Mouse (Mus musculus) bone marrow, adult 2 months (tissue): ENCODE results near the gene Plcl2.

Source experiments
- CTCF ChIP-seq: fragments of 200-500 bp; IDR thresholded peaks from 2 replicates; pipeline ENCODE4 v1.5.1; 2011; ENCODE audit warnings: low read length, control low read depth; ENCODE audit not compliant: control insufficient read depth, insufficient read depth
- POLR2A ChIP-seq: fragments of 200-500 bp; IDR thresholded peaks from 2 replicates; pipeline ENCODE4 v1.6.1; 2011; ENCODE audit warnings: low read depth, mild to moderate bottlenecking, control low read depth, low read length, borderline replicate concordance; ENCODE audit not compliant: control insufficient read depth

DNA sequence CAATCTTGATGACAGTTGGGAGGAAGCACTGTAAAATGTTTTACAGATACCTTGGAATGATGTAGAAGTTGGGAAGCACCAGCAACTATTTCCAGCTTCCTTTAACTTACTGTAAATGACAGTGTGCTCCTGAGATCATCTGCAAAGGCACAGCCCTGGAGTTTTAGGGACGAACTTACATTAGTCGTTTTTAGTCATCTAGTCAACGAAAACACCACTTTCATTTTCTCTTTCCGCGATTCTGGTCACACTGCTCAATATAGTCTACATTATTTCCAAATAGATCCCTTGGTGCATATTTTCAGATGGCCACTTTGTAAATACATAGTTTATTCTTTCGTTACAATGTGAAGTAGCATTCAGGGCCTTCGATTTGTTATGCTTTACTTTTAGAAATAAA, 3.6 kb downstream of the Plcl2 start:
- no peak for TF ChIP-seq POLR2A
- no peak for TF ChIP-seq CTCF
